Mouse (Mus musculus) intestine, embryonic 14.5 days (tissue): ENCODE data around the gene Med26. TPM values are rescaled to one million over a fixed set of nuclear protein-coding genes. Genes with fewer than 3 reads are reported as not detected.

Experiments used
- ATAC-seq: fragments of 200-750 bp; cut with Nextera tagmentation; replicated peaks from 2 replicates; pipeline ENCODE4 v1.8.0; 2017; ENCODE audit warnings: low read depth, moderate number of reproducible peaks, moderate TSS enrichment, moderate library complexity; ENCODE audit not compliant: low FRiP score, low TSS enrichment
- DNase-seq: peaks from one replicate; pipeline ENCODE4 v3.0.0-alpha.2; 2018; ENCODE audit warnings: low spot score
- H3K27ac ChIP-seq: fragments of 300-500 bp; sonication (generic); 2 replicates; pipeline ENCODE4 v1.5.1; 2014; ENCODE audit warnings: low read depth, mild to moderate bottlenecking, control low read depth
- H3K27me3 ChIP-seq: fragments of 300-500 bp; sonication (generic); replicated peaks from 2 replicates; pipeline ENCODE4 v1.6.1; 2014; ENCODE audit warnings: low read length, control low read depth; ENCODE audit not compliant: control insufficient read depth, insufficient read depth
- H3K36me3 ChIP-seq: fragments of 300-500 bp; sonication (generic); 2 replicates; pipeline ENCODE4 v1.6.1; 2014; ENCODE audit warnings: low read length, control low read depth; ENCODE audit not compliant: control insufficient read depth, insufficient read depth
- H3K4me1 ChIP-seq: fragments of 300-500 bp; sonication (generic); replicated peaks from 2 replicates; pipeline ENCODE4 v1.6.1; 2014; ENCODE audit warnings: low read length, control low read depth, mixed read lengths; ENCODE audit not compliant: control insufficient read depth, insufficient read depth
- H3K4me2 ChIP-seq: fragments of 300-500 bp; sonication (generic); 2 replicates; pipeline ENCODE4 v1.6.1; 2014; ENCODE audit warnings: low read length
- H3K4me3 ChIP-seq: fragments of 300-500 bp; sonication (generic); 2 replicates; pipeline ENCODE4 v1.5.1; 2014; ENCODE audit warnings: low read depth, low read length, control low read depth, mixed read lengths
- H3K9ac ChIP-seq: fragments of 300-500 bp; sonication (generic); 2 replicates; pipeline ENCODE4 v1.6.1; 2014; ENCODE audit warnings: mild to moderate bottlenecking, low read length
- H3K9me3 ChIP-seq: fragments of 300-500 bp; sonication (generic); 2 replicates; pipeline ENCODE4 v1.6.1; 2016; ENCODE audit warnings: low read length, control low read depth; ENCODE audit not compliant: control insufficient read depth
- WGBS: fragments of 180-500 bp; shearing (Covaris S2); extraction: QIAGEN DNeasy Blood & Tissue Kit; methylation state at CpG from one replicate; pipeline ENCODE4 v1.1.7; 2014; 5-methylcytosine and 5-hydroxymethylcytosine counted together
- polyA plus RNA-seq: library from polyadenylated mRNA; unstranded; fragments of >200 nt; fragmentation: Nextera tagmentation; extraction: Ambion mirVana; gene quantifications from 2 replicates; pipeline ENCODE4 v1.2.1, GENCODE M21; 2014

Med26 gene
- polyA plus RNA-seq, 1 experiment from 2014 or later: 13.9 TPM

GRCm38 (mm10) chr8:72521888-72522287 lies 26.2 kb downstream of the Med26 start:
- DNase-seq (no peak), ATAC-seq (no peak)
- Histone ChIP-seq H3K4me2 (no peak overlapping the region), H3K27ac (no peak overlapping the region), H3K9me3 (no peaks in the 10 kb centered on the region), H3K9ac (no peak overlapping the region), H3K27me3 (no peaks in the 10 kb centered on the region), H3K4me3 (no peak overlapping the region), H3K36me3 (no peaks in the 10 kb centered on the region), H3K4me1 (no peaks in the 10 kb centered on the region)

DNA sequence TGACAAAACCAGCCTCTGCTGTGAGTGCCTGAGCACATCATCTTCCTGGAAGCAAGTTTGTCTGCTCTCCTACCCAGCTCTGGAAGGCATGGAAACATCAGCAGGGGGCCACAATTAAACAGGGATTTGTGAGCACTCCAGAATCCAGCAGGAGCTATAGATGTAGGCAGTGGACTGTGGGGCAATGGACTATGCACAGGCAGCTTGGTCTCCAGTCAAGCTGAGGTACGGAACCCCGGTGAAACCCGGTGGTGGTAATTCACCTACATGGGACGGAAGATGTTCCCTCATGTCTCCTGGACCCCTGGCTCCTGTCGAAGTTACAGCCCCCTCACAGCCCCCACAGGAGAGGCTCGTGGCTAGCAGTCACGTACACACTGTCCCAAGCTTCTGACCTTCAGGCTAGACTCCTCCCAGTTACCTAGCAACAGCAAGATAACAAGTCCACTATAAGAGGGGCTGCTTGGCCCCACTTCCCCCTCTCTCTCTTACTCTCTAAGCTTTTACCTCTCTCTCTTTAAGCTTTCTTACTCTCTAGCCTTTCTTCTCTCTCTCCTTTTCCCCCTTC lies 30.6 kb downstream of the Med26 start:
- DNase-seq: no peak
- Histone ChIP-seq H3K36me3 (no peaks in the 10 kb centered on the region), H3K9ac (no peak overlapping the region), H3K9me3 (no peaks in the 10 kb centered on the region), H3K27me3 (no peaks in the 10 kb centered on the region), H3K4me2 (no peak overlapping the region), H3K4me3 (no peak overlapping the region), H3K4me1 (no peaks in the 10 kb centered on the region), H3K27ac (no peak overlapping the region)
- WGBS: 75% methylated on average over 7 of the region's 7 CpGs
- no peak for ATAC-seq

DNA sequence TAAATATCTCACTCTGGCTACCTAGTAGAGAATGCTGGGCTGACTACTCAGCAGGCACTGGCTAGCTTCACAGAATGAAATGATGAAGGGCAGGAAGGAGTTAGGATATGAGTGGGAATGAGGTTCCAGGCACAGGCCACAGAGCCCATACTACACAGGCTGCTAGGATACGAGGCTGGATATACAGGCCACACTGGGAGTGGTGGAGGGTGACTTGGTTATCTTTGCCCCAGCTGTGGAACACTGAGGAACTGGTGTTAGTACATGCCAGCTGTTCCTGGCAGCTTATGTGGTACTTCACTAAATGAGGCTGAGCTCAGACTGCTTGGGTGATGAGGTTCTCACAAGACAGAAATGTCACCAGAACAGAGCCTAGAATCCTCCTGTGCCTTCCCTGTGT lies 34.9 kb downstream of the Med26 start:
- no peak for DNase-seq
- Histone ChIP-seq H3K4me2 (no peak overlapping the region), H3K27me3 (no peaks in the 10 kb centered on the region), H3K27ac (no peak overlapping the region), H3K36me3 (no peaks in the 10 kb centered on the region), H3K9me3 (no peaks in the 10 kb centered on the region), H3K4me1 (no peaks in the 10 kb centered on the region), H3K9ac (no peak overlapping the region), H3K4me3 (no peak overlapping the region)
- WGBS: 75% methylated on average over 1 of the region's 1 CpGs
- no peak for ATAC-seq

DNA sequence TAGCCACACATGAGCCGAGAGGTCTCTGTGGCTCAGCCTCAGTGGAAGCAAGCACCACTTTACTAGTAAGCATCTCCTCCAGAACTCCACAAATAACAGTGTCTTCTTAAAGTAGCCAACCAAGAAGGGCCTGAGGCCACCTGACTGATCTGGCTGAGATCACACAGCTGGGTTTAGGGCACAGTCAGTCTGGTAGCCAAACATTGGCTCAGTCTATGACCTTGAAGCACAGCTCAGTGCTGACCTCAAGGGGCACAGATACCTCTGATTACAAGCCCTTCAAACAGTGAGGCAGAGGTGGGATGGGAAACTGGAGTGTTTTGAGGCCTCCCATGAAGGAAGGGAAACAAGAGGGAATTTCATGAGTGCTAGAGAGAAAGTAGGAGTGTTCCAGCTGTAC lies 35.4 kb downstream of the Med26 start:
- Histone ChIP-seq H3K9ac (no peak overlapping the region), H3K4me2 (no peak overlapping the region), H3K9me3 (no peaks in the 10 kb centered on the region), H3K4me1 (no peaks in the 10 kb centered on the region), H3K4me3 (no peak overlapping the region), H3K27me3 (no peaks in the 10 kb centered on the region), H3K27ac (no peak overlapping the region), H3K36me3 (no peaks in the 10 kb centered on the region)
- ATAC-seq (no peak), DNase-seq (no peak)
- 94% methylated on average over 1 of the region's 1 CpGs for WGBS

GRCm38 (mm10) chr8:72507505-72507904 lies 40.6 kb downstream of the Med26 start:
- Histone ChIP-seq H3K27ac (no peak overlapping the region), H3K36me3 (peaks cover 11% of the 10 kb centered on the region; the same call in 1 of the 2 replicates), H3K9me3 (no peaks in the 10 kb centered on the region), H3K9ac (no peak overlapping the region), H3K4me1 (no peaks in the 10 kb centered on the region), H3K4me3 (no peak overlapping the region), H3K27me3 (no peaks in the 10 kb centered on the region), H3K4me2 (no peak overlapping the region)
- no peak for ATAC-seq
- 88% methylated on average over 1 of the region's 1 CpGs for WGBS
- no peak for DNase-seq

- no peak for ATAC-seq
- no peak for DNase-seq
- no peaks in the 10 kb centered on the region for H3K27me3 ChIP-seq
- H3K9me3 ChIP-seq: no peaks in the 10 kb centered on the region
- H3K4me2 ChIP-seq: no peak overlapping the region
- H3K36me3 ChIP-seq: peaks cover 13% of the 10 kb centered on the region; the same call in 1 of the 2 replicates
- no peak overlapping the region for H3K27ac ChIP-seq
- no peaks in the 10 kb centered on the region for H3K4me1 ChIP-seq
- H3K9ac ChIP-seq: no peak overlapping the region
- no peak overlapping the region for H3K4me3 ChIP-seq
These were observed 43.3 kb downstream of the Med26 start for GRCm38 (mm10) chr8:72504637-72505314.

DNA sequence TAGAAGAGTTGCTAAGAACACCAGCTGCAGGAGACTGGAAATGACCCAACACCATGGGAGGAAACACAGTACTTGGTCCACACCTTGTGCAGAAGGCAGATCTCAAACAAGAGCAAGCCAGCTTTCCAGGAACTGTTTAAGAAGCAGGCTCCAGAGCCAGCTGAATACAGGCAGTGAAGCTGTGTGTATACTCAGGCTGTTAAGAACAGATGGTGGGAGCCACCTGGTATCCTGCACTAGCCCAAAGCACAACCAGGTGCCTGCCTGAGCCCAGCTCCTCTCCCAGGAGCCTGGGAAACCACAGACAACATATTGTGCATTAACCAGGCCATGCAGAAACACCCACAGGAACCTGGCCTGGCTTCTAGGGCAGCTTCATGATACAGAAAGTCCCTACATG lies 43.9 kb downstream of the Med26 start:
- Histone ChIP-seq H3K9me3 (no peaks in the 10 kb centered on the region), H3K4me3 (no peak overlapping the region), H3K4me2 (no peak overlapping the region), H3K27me3 (no peaks in the 10 kb centered on the region), H3K27ac (no peak overlapping the region), H3K36me3 (peaks cover 13% of the 10 kb centered on the region; the same call in 1 of the 2 replicates), H3K4me1 (no peaks in the 10 kb centered on the region), H3K9ac (no peak overlapping the region)
- ATAC-seq (no peak), DNase-seq (no peak)

- Histone ChIP-seq H3K27me3 (no peaks in the 10 kb centered on the region), H3K36me3 (peaks cover 30% of the 10 kb centered on the region), H3K4me1 (no peaks in the 10 kb centered on the region), H3K27ac (no peak overlapping the region), H3K4me2 (no peak overlapping the region), H3K9ac (no peak overlapping the region), H3K9me3 (no peaks in the 10 kb centered on the region), H3K4me3 (no peak overlapping the region)
- DNase-seq: no peak
- ATAC-seq: no peak
- 80% methylated on average over 1 of the region's 1 CpGs for WGBS
These were observed 47.5 kb downstream of the Med26 start for GRCm38 (mm10) chr8:72500521-72500931.
